Mouse (Mus musculus): ENCODE measurements around the gene Epha3. TPM values are rescaled to one million over a fixed set of nuclear protein-coding genes. Genes with fewer than 3 reads are reported as not detected.
A peak's percentile ranks its signal among the peaks of the same experiment; 100 is the strongest.

The Epha3 gene
- 0.16 and 0.18 TPM in 2 replicates for total RNA-seq (2012; rRNA removed)

GRCm38 (mm10) chr16:63863913-63864330 lies at the start of gene Epha3:
Epha3 (minus strand) TSS chr16:63864175.
- H3K27ac ChIP-seq (ENCODE audit: insufficient read depth, low read depth, low read length, poor library complexity, severe bottlenecking) = no peak within 1 kb of the TSS

GRCm38 (mm10) chr16:63903425-63903824 lies 39.5 kb upstream of the Epha3 start:
- Histone ChIP-seq H3K4me3 (ENCODE audit: insufficient read depth in 1 of 2, low read depth in 1 of 2, low read length in 2 of 2, poor library complexity in 1 of 2, severe bottlenecking in 1 of 2) (no peak overlapping the region), H3K36me3 (ENCODE audit: control insufficient read depth, insufficient read depth, low read length, poor library complexity, severe bottlenecking) (no peaks in the 10 kb centered on the region)

More at GRCm38 (mm10) chr16:63863913-63864330, at the start of gene Epha3:
- peak within 1 kb of the TSS; percentile 62 to 66 for H3K4me3 ChIP-seq (ENCODE audit: insufficient read depth in 1 of 2, low read depth in 1 of 2, low read length in 2 of 2, poor library complexity in 1 of 2, severe bottlenecking in 1 of 2)
- H3K36me3 ChIP-seq (ENCODE audit: control insufficient read depth, insufficient read depth, low read length, poor library complexity, severe bottlenecking) = no peaks in the 10 kb centered on the region
- in situ Hi-C loops (cut with MboI; ENCODE audit: low sequenced_read_pairs in 2 of 2, unreplicated experiment in 2 of 2) = loop anchor here in 1 of 2 experiments (25.0 kb wide), 1 partner anchor 873 kb away; no protein-coding TSS in a partner anchor
- DNase-seq (ENCODE audit: low read depth, low spot score) = peak; percentile 42
- no peak within 1 kb of the TSS for H3K9ac ChIP-seq (ENCODE audit: insufficient read depth, low read depth, low read length, poor library complexity, severe bottlenecking)
- H3K4me1 ChIP-seq (ENCODE audit: control insufficient read depth in 2 of 2, insufficient read depth in 2 of 2, low read length in 2 of 2, poor library complexity in 1 of 2) = no peaks in the 10 kb centered on the region
- no peaks in the 10 kb centered on the region for H3K9me3 ChIP-seq (ENCODE audit: control insufficient read depth, insufficient read depth, low read depth, low read length)
- no peak for TF ChIP-seq ZC3H11A (IDR thresholded peaks at IDR 0.05; ENCODE audit: borderline replicate concordance, low read depth, low read length)
- no peak for TF ChIP-seq MAFK (IDR thresholded peaks at IDR 0.05; ENCODE audit: insufficient read depth, low read depth, low read length)
- no peak for TF ChIP-seq CHD2 (IDR thresholded peaks at IDR 0.05; ENCODE audit: low read depth, low read length)
- TF ChIP-seq HCFC1 (IDR thresholded peaks at IDR 0.05; ENCODE audit: borderline replicate concordance, insufficient read depth, low read length) = no peak

GRCm38 (mm10) chr16:63881190-63881589 lies 17.2 kb upstream of the Epha3 start:
- Histone ChIP-seq H3K4me1 (ENCODE audit: control insufficient read depth in 2 of 2, insufficient read depth in 2 of 2, low read length in 2 of 2, poor library complexity in 1 of 2) (no peaks in the 10 kb centered on the region), H3K9me3 (ENCODE audit: control insufficient read depth, insufficient read depth, low read depth, low read length) (no peaks in the 10 kb centered on the region), H3K36me3 (ENCODE audit: control insufficient read depth, insufficient read depth, low read length, poor library complexity, severe bottlenecking) (no peaks in the 10 kb centered on the region), H3K4me3 (ENCODE audit: insufficient read depth in 1 of 2, low read depth in 1 of 2, low read length in 2 of 2, poor library complexity in 1 of 2, severe bottlenecking in 1 of 2) (no peak overlapping the region), H3K27ac (ENCODE audit: insufficient read depth, low read depth, low read length, poor library complexity, severe bottlenecking) (no peak overlapping the region), H3K9ac (ENCODE audit: insufficient read depth, low read depth, low read length, poor library complexity, severe bottlenecking) (no peak overlapping the region)
- no peak for TF ChIP-seq ZC3H11A (IDR thresholded peaks at IDR 0.05; ENCODE audit: borderline replicate concordance, low read depth, low read length)
- TF ChIP-seq MAFK (IDR thresholded peaks at IDR 0.05; ENCODE audit: insufficient read depth, low read depth, low read length) = no peak
- no peak for TF ChIP-seq CHD2 (IDR thresholded peaks at IDR 0.05; ENCODE audit: low read depth, low read length)
- TF ChIP-seq HCFC1 (IDR thresholded peaks at IDR 0.05; ENCODE audit: borderline replicate concordance, insufficient read depth, low read length) = no peak
- no peak for TF ChIP-seq ZNF384 (IDR thresholded peaks at IDR 0.05; ENCODE audit: low read depth, low read length)
- no peak for DNase-seq (ENCODE audit: low read depth, low spot score)
- in situ Hi-C loops (cut with MboI; ENCODE audit: low sequenced_read_pairs in 2 of 2, unreplicated experiment in 2 of 2) = no loop called here

More at GRCm38 (mm10) chr16:63903425-63903824, 39.5 kb upstream of the Epha3 start:
- Histone ChIP-seq H3K27ac (ENCODE audit: insufficient read depth, low read depth, low read length, poor library complexity, severe bottlenecking) (no peak overlapping the region), H3K9me3 (ENCODE audit: control insufficient read depth, insufficient read depth, low read depth, low read length) (no peaks in the 10 kb centered on the region), H3K4me1 (ENCODE audit: control insufficient read depth in 2 of 2, insufficient read depth in 2 of 2, low read length in 2 of 2, poor library complexity in 1 of 2) (no peaks in the 10 kb centered on the region), H3K9ac (ENCODE audit: insufficient read depth, low read depth, low read length, poor library complexity, severe bottlenecking) (no peak overlapping the region)
- DNase-seq (ENCODE audit: low read depth, low spot score) = no peak
- TF ChIP-seq ZC3H11A (IDR thresholded peaks at IDR 0.05; ENCODE audit: borderline replicate concordance, low read depth, low read length) = no peak
- TF ChIP-seq MAFK (IDR thresholded peaks at IDR 0.05; ENCODE audit: insufficient read depth, low read depth, low read length) = no peak
- in situ Hi-C loops (cut with MboI; ENCODE audit: low sequenced_read_pairs in 2 of 2, unreplicated experiment in 2 of 2) = no loop called here

GRCm38 (mm10) chr16:63872313-63872712 lies 8.3 kb upstream of the Epha3 start:
- no peak for TF ChIP-seq CHD2 (IDR thresholded peaks at IDR 0.05; ENCODE audit: low read depth, low read length)
- TF ChIP-seq MAFK (IDR thresholded peaks at IDR 0.05; ENCODE audit: insufficient read depth, low read depth, low read length) = no peak
- no peak for TF ChIP-seq ZNF384 (IDR thresholded peaks at IDR 0.05; ENCODE audit: low read depth, low read length)
- TF ChIP-seq ZC3H11A (IDR thresholded peaks at IDR 0.05; ENCODE audit: borderline replicate concordance, low read depth, low read length) = no peak
- H3K9me3 ChIP-seq (ENCODE audit: control insufficient read depth, insufficient read depth, low read depth, low read length) = no peaks in the 10 kb centered on the region
- no peak overlapping the region for H3K9ac ChIP-seq (ENCODE audit: insufficient read depth, low read depth, low read length, poor library complexity, severe bottlenecking)
- H3K4me3 ChIP-seq (ENCODE audit: insufficient read depth in 1 of 2, low read depth in 1 of 2, low read length in 2 of 2, poor library complexity in 1 of 2, severe bottlenecking in 1 of 2) = no peak overlapping the region
- no peaks in the 10 kb centered on the region for H3K4me1 ChIP-seq (ENCODE audit: control insufficient read depth in 2 of 2, insufficient read depth in 2 of 2, low read length in 2 of 2, poor library complexity in 1 of 2)
- peak; percentile 38 for DNase-seq (ENCODE audit: low read depth, low spot score)
- H3K36me3 ChIP-seq (ENCODE audit: control insufficient read depth, insufficient read depth, low read length, poor library complexity, severe bottlenecking) = no peaks in the 10 kb centered on the region
- in situ Hi-C loops (cut with MboI; ENCODE audit: low sequenced_read_pairs in 2 of 2, unreplicated experiment in 2 of 2) = loop anchor here in 1 of 2 experiments (25.0 kb wide), 1 partner anchor 865 kb away; no protein-coding TSS in a partner anchor
- no peak overlapping the region for H3K27ac ChIP-seq (ENCODE audit: insufficient read depth, low read depth, low read length, poor library complexity, severe bottlenecking)

- Histone ChIP-seq H3K4me3 (ENCODE audit: insufficient read depth in 1 of 2, low read depth in 1 of 2, low read length in 2 of 2, poor library complexity in 1 of 2, severe bottlenecking in 1 of 2) (peak overlapping the region in 1 of 2 experiments; percentile 66; a peak in 2 of 4 replicates), H3K9ac (ENCODE audit: insufficient read depth, low read depth, low read length, poor library complexity, severe bottlenecking) (no peak overlapping the region), H3K4me1 (ENCODE audit: control insufficient read depth in 2 of 2, insufficient read depth in 2 of 2, low read length in 2 of 2, poor library complexity in 1 of 2) (no peaks in the 10 kb centered on the region), H3K9me3 (ENCODE audit: control insufficient read depth, insufficient read depth, low read depth, low read length) (no peaks in the 10 kb centered on the region), H3K27ac (ENCODE audit: insufficient read depth, low read depth, low read length, poor library complexity, severe bottlenecking) (no peak overlapping the region), H3K36me3 (ENCODE audit: control insufficient read depth, insufficient read depth, low read length, poor library complexity, severe bottlenecking) (no peaks in the 10 kb centered on the region)
- no peak for DNase-seq (ENCODE audit: low read depth, low spot score)
- TF ChIP-seq ZC3H11A (IDR thresholded peaks at IDR 0.05; ENCODE audit: borderline replicate concordance, low read depth, low read length) = no peak
- no peak for TF ChIP-seq MAFK (IDR thresholded peaks at IDR 0.05; ENCODE audit: insufficient read depth, low read depth, low read length)
- no peak for TF ChIP-seq HCFC1 (IDR thresholded peaks at IDR 0.05; ENCODE audit: borderline replicate concordance, insufficient read depth, low read length)
- no peak for TF ChIP-seq CHD2 (IDR thresholded peaks at IDR 0.05; ENCODE audit: low read depth, low read length)
- TF ChIP-seq ZNF384 (IDR thresholded peaks at IDR 0.05; ENCODE audit: low read depth, low read length) = no peak
- in situ Hi-C loops (cut with MboI; ENCODE audit: low sequenced_read_pairs in 2 of 2, unreplicated experiment in 2 of 2) = loop anchor here in 1 of 2 experiments (25.0 kb wide), 1 partner anchor 873 kb away; no protein-coding TSS in a partner anchor
These were observed 545 bp upstream of the Epha3 start for GRCm38 (mm10) chr16:63864463-63864976.

Measured in ES-E14 (cell line).